Mouse (Mus musculus) spleen, adult 18-20 months (tissue): ENCODE measurements around the gene Fbp1.
"Not testable (repeated sequence)": the region's sequence is repeated elsewhere in the genome, so short reads cannot be mapped to it uniquely, and the experiment has no call there.

Experiments
- DNase-seq, 2 experiments: peaks; one replicate each; pipeline ENCODE4 v3.0.0; 2022; ENCODE audit warnings: mixed read lengths in 2 of 2

Fbp1 gene

DNA sequence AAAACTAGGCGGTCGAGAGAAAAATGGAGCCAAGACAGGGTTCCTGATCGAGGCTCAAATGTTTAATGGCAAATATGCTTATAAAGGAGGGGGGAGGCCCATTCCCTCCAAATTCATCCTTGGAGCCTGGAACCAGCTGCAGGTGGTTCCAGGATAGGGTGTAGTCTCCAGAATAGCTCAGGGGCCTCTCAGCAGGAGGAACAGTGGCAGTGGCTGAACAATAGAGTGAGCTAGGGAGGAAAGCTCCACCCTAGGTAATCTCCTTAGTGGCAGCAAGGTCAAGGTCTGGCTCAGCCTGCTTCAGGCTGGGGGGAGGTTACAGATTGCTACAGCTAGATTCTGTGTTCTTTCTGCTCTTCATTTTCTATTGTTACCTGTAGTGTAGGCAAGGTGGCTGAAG lies 72.4 kb downstream of the Fbp1 start:
- DNase-seq = not testable (repeated sequence)
